9 mouse cellular contexts compared by ENCODE assay signal in genomic region chr1:194617918-194618317, GRCm38 (mm10). TPM values are rescaled to one million over a fixed set of nuclear protein-coding genes. Genes with fewer than 3 reads are reported as not detected.
A peak's percentile ranks its signal among the peaks of the same experiment; 100 is the strongest.
DNase-seq lines count a peak whose midpoint lies in the region; ATAC-seq and TF ChIP-seq lines count a peak whose summit lies in the region.
"Had no signal": no experiment of that assay in that cellular context is flagged by ENCODE, and none has a peak within 500 bp of the region (broad histone marks: within the 10 kb centered on the region; RNA-seq: fewer than 3 reads in every experiment).

Plxna2 (plus strand) TSS chr1:194618218.

- peak within 1 kb of the TSS; percentile 98 for H3K27ac ChIP-seq in heart, adult 2 months
- no peak within 1 kb of the TSS for H3K27ac ChIP-seq in embryonic facial prominence, embryonic 12.5 days
- H3K27ac ChIP-seq in limb, embryonic 15.5 days = 0 out of 2 replicates have a peak within 1 kb of the TSS, but pooled peaks have one; percentile 81

- no peak for TF ChIP-seq EP300 in heart, adult 2 months (IDR thresholded peaks at IDR 0.05; ENCODE audit: insufficient read depth, low read depth, low read length)

- H3K27me3 ChIP-seq in heart, adult 2 months (ENCODE audit: control insufficient read depth, insufficient read depth, low read length) = no peaks in the 10 kb centered on the region
- no peaks in the 10 kb centered on the region for H3K27me3 ChIP-seq in embryonic facial prominence, embryonic 12.5 days
- H3K27me3 ChIP-seq in limb, embryonic 15.5 days = peaks cover 8% of the 10 kb centered on the region; the same call in 1 of the 2 replicates

- peak within 1 kb of the TSS; percentile 94 for H3K4me2 ChIP-seq in embryonic facial prominence, embryonic 12.5 days (replicated peaks)
- H3K4me2 ChIP-seq in limb, embryonic 15.5 days = peak within 1 kb of the TSS; percentile 92

- H3K36me3 ChIP-seq in heart, adult 2 months (ENCODE audit: control insufficient read depth, insufficient read depth, low read length) = peaks cover 1% of the 10 kb centered on the region; the same call in 1 of the 2 replicates
- H3K36me3 ChIP-seq in embryonic facial prominence, embryonic 12.5 days = no peaks in the 10 kb centered on the region
- H3K36me3 ChIP-seq in limb, embryonic 15.5 days = no peaks in the 10 kb centered on the region
- H3K36me3 ChIP-seq: G1E had no signal

- WGBS in heart, adult 2 months = 94% methylated on average over 2 of the region's 2 CpGs
- WGBS in embryonic facial prominence, embryonic 12.5 days = 97% methylated on average over 2 of the region's 2 CpGs
- WGBS in limb, embryonic 15.5 days = 95% methylated on average over 2 of the region's 2 CpGs

- intact Hi-C loops in heart, adult 2 months (cut with DNase I) = loop anchor here (2.0 to 5.0 kb wide), 2 partner anchors 129 to 199 kb away; no protein-coding TSS in a partner anchor
- intact Hi-C loops in heart, postnatal 36 days (cut with DNase I) = loop anchor here (2.0 to 10.0 kb wide), 4 partner anchors 199 to 1233 kb away; no protein-coding TSS in a partner anchor

- H3K79me2 ChIP-seq in heart, adult 2 months (replicated peaks; ENCODE audit: control insufficient read depth, insufficient read depth, low read length) = no peaks in the 10 kb centered on the region

- TF ChIP-seq CTCF in heart, adult 2 months (IDR thresholded peaks at IDR 0.05) = no peak

- H3K9ac ChIP-seq in heart, adult 2 months (ENCODE audit: low read depth, low read length) = no peak within 1 kb of the TSS
- H3K9ac ChIP-seq in embryonic facial prominence, embryonic 12.5 days = no peak within 1 kb of the TSS
- no peak within 1 kb of the TSS for H3K9ac ChIP-seq in limb, embryonic 15.5 days

- H3K9me3 ChIP-seq in embryonic facial prominence, embryonic 12.5 days = no peaks in the 10 kb centered on the region
- H3K9me3 ChIP-seq in limb, embryonic 15.5 days = no peaks in the 10 kb centered on the region
- H3K9me3 ChIP-seq: G1E had no signal

- DNase-seq in heart, adult 2 months = no peak
- no peak for DNase-seq in heart, adult 9 months (ENCODE audit: low spot score in 2 of 2)
- no peak for DNase-seq in heart, postnatal 36 days
- no peak for DNase-seq in cerebellum, postnatal 14 days
- no peak for DNase-seq in right cerebral cortex, adult 18-20 months

- peak within 1 kb of the TSS; percentile 79 for H3K4me3 ChIP-seq in heart, adult 2 months
- peak within 1 kb of the TSS; percentile 81 for H3K4me3 ChIP-seq in embryonic facial prominence, embryonic 12.5 days
- H3K4me3 ChIP-seq in limb, embryonic 15.5 days = peak within 1 kb of the TSS; percentile 65

- no peak for ATAC-seq in embryonic facial prominence, embryonic 12.5 days (ENCODE audit: insufficient number of reproducible peaks, insufficient read depth, low FRiP score, low TSS enrichment)
- no peak for ATAC-seq in limb, embryonic 15.5 days (ENCODE audit: insufficient number of reproducible peaks, low FRiP score, low TSS enrichment, low read depth)
- ATAC-seq in frontal cortex, adult (ENCODE audit: low TSS enrichment) = no peak

- no peak for TF ChIP-seq POLR2A in heart, adult 2 months (IDR thresholded peaks at IDR 0.05; ENCODE audit: insufficient read depth, low read depth, low read length)

- H3K4me1 ChIP-seq in heart, adult 2 months (ENCODE audit: control insufficient read depth, insufficient read depth, low read length) = peaks cover 12% of the 10 kb centered on the region
- peaks cover 30% of the 10 kb centered on the region for H3K4me1 ChIP-seq in embryonic facial prominence, embryonic 12.5 days
- H3K4me1 ChIP-seq in limb, embryonic 15.5 days = peaks cover 28% of the 10 kb centered on the region

RNA-seq across cellular contexts. Expression of gene Plxna2, which starts in this region (rescaled TPM):
- 10 to 100 TPM; 22.6 to 30.6 TPM for total RNA-seq in heart, adult 2 months (2021)
- polyA plus RNA-seq in heart, adult 2 months (2012; rRNA removed) = 9.8 and 16.7 TPM in 2 replicates
- polyA plus RNA-seq in embryonic facial prominence, embryonic 12.5 days (2016; fragmentation: Nextera tagmentation; extraction: Ambion mirVana) = 10.5 and 11.6 TPM in 2 replicates
- total RNA-seq in heart, postnatal 36 days (2021) = 10 to 100 TPM; 24.1 to 31.9 TPM
- 8.1 and 8.7 TPM in 2 replicates for polyA plus RNA-seq in limb, embryonic 15.5 days (2015; fragmentation: Nextera tagmentation; extraction: Ambion mirVana)
- polyA plus RNA-seq: G1E had no signal
